Mouse (Mus musculus): ENCODE results near the gene Ccdc171.

- TF ChIP-seq POLR2A (IDR thresholded peaks at IDR 0.05; ENCODE audit: borderline replicate concordance, control insufficient read depth, low read depth, low read length) (no peak), CTCF (IDR thresholded peaks at IDR 0.05; ENCODE audit: control insufficient read depth, insufficient read depth, low read length) (no peak)
These were observed 8.0 kb downstream of the Ccdc171 start for GRCm38 (mm10) chr4:83533168-83533911.
